Mouse (Mus musculus) MN1 (cell line): Measurements from ENCODE around the gene Sae1.

Source experiments
- DNase-seq: peaks from one replicate; pipeline ENCODE4 v3.0.0-alpha.2; 2016; ENCODE audit warnings: low spot score

Sae1 gene

GRCm38 (mm10) chr7:16280721-16281120 is 106.9 kb downstream of the Sae1 start:
- no peak for DNase-seq

GRCm38 (mm10) chr7:16274922-16275890 is 112.4 kb downstream of the Sae1 start:
- no peak for DNase-seq

GRCm38 (mm10) chr7:16273766-16274140 is 113.9 kb downstream of the Sae1 start:
- no peak for DNase-seq

DNA sequence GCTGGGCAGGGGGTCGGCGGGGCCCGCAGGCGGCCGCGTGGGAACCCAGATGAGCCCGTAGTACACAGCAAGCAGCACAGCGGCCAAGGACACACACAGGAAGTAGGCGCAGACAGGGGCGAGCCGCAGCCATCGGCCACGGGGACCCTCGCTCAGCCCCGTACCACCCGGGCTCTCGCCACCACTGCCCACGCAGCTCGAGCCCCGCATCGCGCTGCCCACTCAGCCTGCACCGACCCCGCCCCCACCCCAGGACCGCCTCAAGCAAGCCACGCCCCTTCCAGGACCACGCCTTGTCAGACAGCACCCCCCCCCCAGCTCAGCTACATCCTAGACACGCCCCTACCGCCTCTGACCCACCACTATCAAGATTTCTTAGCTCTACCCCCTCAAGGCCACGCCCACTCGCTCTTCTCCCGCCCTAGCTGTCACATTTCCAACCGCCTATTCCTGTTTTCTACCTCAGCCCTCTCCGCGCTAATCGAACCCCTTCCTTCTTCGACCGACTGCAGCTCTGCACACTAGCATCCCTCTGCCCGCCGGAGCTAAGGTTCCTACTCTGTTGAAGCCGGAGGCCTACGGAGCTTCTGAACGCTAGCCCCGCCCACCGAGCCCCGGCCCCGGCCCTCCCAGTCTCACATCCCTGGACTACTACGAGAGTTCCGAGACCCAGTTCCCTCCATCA is 114.4 kb downstream of the Sae1 start, which contains the start of gene Inafm1:
TSS of gene Inafm1 (minus strand) at position 537 of the 685 bp plus-strand sequence.
- DNase-seq = peak; percentile 88

DNA sequence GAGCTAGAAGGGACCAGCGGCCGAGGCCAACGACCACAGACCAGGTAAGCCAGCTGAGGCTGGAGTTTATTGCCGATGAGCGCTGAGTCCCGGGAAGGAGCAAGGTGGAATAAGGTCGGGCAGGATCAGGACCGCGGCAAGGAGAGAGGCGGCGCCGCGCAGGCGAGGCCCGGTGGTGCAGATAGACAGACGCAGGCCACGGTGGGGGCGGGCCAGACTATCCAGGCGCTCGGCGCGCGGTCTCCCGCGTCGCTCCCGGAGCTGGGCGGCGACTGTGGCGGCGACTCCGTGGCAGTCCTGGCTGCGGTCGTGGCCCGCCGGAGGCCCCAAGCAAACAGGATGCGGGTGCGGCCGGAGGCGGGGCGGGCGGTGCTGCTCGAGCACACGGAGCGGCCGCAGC is 114.9 kb downstream of the Sae1 start:
- peak; percentile 75 for DNase-seq

- DNase-seq = no peak
Observed at GRCm38 (mm10) chr7:16271139-16271538, 116.5 kb downstream of the Sae1 start.
